Mouse (Mus musculus) skeletal muscle tissue, postnatal 0 days (tissue): ENCODE measurements around the gene Olfr1371. TPM values are rescaled to one million over a fixed set of nuclear protein-coding genes. Genes with fewer than 3 reads are reported as not detected.

Source experiments
- polyA plus RNA-seq: library from polyadenylated mRNA; unstranded; fragments of >200 nt; fragmentation: Nextera tagmentation; extraction: Ambion mirVana; gene quantifications from 2 replicates; pipeline ENCODE4 v1.2.1, GENCODE M21; 2015

The Olfr1371 gene
- not detected in 2 replicates for polyA plus RNA-seq

GRCm38 (mm10) chr11:52213887-52214286, at the start of gene Olfr1371:
Olfr1371 (minus strand) TSS chr11:52213987.

DNA sequence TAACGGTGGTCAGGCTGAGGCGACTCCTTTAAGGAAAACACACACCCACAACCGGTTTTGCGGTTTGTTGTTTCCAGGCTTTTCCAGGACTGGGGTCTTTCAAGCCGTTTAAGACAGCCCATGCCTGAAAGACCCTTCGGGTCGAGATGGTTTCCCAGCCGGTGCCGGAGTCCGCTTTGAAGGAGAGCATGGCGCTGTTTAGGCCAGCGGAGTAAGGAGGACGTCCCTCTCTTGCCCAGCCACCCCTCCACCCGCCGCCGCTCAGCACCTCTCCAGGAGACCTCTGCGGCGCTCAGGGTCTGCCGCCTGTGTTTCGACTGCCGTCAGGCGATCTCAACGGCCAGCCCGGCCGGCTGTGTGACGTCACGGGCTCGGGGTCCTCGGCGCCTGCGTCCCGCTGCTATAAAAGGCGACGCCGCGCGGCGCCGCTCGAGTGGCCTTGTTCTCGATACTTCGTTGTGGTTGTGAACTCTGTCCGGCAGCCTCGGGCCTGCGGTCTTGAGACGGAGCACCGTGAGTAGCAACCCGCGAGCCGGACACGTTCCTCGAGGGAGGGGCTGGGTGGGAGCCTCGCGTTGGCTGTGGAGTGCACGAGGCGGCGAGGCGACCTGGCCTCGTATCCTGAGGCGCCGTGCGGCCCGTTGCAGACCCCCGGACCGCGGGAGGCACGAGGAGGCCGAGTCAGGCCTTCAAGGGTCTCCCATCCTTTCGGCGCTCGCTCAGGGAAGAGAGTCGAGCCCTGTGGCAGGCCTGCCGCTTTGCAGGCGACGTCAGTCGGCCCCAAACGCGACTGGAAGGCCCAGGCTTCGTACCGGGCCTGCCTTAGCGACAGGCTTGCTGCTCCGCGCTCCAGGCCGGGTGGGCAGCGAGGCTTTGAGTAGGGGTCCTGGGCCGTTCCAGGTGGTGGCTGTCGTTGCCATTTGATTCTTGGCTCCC, 18.1 kb upstream of the Olfr1371 start, which contains the start of gene Skp1a:
Gene Skp1a, plus strand, starts transcription at position 390 of the 936 bp plus-strand sequence.

Other genes with a start within 250 kb of the Olfr1371 start
- gene Cdkn2aipnl, start 246.3 kb downstream of the Olfr1371 start, polyA plus RNA-seq = 40.6 and 41.2 TPM in 2 replicates
- gene Ube2b, start 213.2 kb downstream of the Olfr1371 start, polyA plus RNA-seq = 364 and 443 TPM in 2 replicates
- 10.5 and 10.7 TPM in 2 replicates for gene Cdkl3, start 209.8 kb downstream of the Olfr1371 start, polyA plus RNA-seq
- 52.5 and 53.1 TPM in 2 replicates for gene Ppp2ca, start 115.3 kb downstream of the Olfr1371 start, polyA plus RNA-seq
- not detected in 2 replicates for gene Olfr1373, start 68.5 kb downstream of the Olfr1371 start, polyA plus RNA-seq
- 428 and 495 TPM in 2 replicates for gene Skp1a, start 18.0 kb upstream of the Olfr1371 start, polyA plus RNA-seq
- 1.5 and 1.6 TPM in 2 replicates for gene Tcf7, start 69.0 kb upstream of the Olfr1371 start, polyA plus RNA-seq
- gene Vdac1, start 146.9 kb upstream of the Olfr1371 start, polyA plus RNA-seq = 609 and 686 TPM in 2 replicates
- 110 and 114 TPM in 2 replicates for gene 9530068E07Rik, start 182.4 kb upstream of the Olfr1371 start, polyA plus RNA-seq